Mouse (Mus musculus) spleen, adult 10 weeks (tissue): Measurements from ENCODE around the gene Ikzf1. TPM values are rescaled to one million over a fixed set of nuclear protein-coding genes. Genes with fewer than 3 reads are reported as not detected.

Source experiments
- polyA plus RNA-seq: library from polyadenylated mRNA; stranded (reverse); fragments of 350-450 nt; fragmentation: Illumina TruSeq; extraction: RNeasy Lipid Tissue Mini Kit (QIAGEN cat#74804); gene quantifications from one replicate; pipeline ENCODE4 v1.2.3, GENCODE M21; 2015; ENCODE audit warnings: low replicate concordance; ENCODE audit not compliant: insufficient read depth

Ikzf1 gene
- 225 TPM for polyA plus RNA-seq

GRCm38 (mm10) chr11:11684930-11685852 is at the start of gene Ikzf1:
Gene Ikzf1, plus strand, starts transcription at chr11:11685003.

GRCm38 (mm10) chr11:11808820-11809403 is 124.1 kb downstream of the Ikzf1 start, which contains the start of gene Fignl1:
Gene Fignl1, minus strand, starts transcription at chr11:11808962.

Other genes with a start within 250 kb of the Ikzf1 start
- gene Spata48, start 222.9 kb upstream of the Ikzf1 start, polyA plus RNA-seq, result 0.72 TPM
- gene Zpbp, start 222.6 kb upstream of the Ikzf1 start, polyA plus RNA-seq, result 1.9 TPM
- gene 4930512M02Rik, start 57.2 kb upstream of the Ikzf1 start, polyA plus RNA-seq, result not detected
- 13.9 TPM for gene Fignl1, start 124.0 kb downstream of the Ikzf1 start, polyA plus RNA-seq
- 1.9 TPM for gene Ddc, start 213.1 kb downstream of the Ikzf1 start, polyA plus RNA-seq